Mouse (Mus musculus): ENCODE data around the gene Actn1.

The Actn1 gene

GRCm38 (mm10) chr12:80133011-80133545 lies 127.1 kb downstream of the Actn1 start:
- no peak for DNase-seq

DNA sequence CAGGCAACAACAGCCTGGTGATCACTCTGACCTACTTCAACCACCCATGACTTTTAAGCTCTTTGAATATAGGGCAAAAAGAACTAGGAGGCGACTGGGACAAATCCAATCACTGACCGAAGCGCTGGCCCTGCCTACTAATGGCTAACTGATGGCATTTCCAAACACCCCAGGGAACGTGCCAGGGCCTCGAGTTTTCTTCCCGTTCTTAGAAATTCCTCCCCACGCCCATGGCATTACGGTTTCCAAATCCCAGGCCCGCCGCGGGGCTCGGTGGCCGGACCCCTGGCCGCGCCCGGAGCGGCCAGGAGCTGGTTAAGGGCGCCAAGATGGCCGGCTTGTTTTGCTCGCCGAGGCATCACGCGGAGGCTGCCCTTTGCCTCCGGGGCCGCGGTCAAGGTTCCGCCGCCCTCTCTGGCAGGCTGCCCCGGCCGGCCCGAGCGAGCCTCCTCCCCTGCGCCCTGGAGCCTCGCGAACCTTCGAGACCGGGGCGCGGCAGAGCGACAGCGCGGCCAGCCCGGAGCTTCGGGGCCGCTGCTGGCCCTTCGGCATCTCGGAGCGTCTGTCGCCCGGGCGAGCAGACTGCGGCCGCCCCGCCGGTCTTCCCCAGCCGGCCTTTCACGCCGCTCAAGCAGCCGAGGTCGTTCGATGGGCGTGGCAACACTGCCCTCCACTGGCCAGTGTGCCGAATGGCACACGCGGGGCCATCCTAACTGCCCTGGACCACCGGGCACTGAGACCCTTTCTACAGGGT lies 127.7 kb downstream of the Actn1 start:
- DNase-seq: peak; percentile 72 to 90

GRCm38 (mm10) chr12:80131359-80132249 lies 128.6 kb downstream of the Actn1 start:
- DNase-seq: no peak

DNA sequence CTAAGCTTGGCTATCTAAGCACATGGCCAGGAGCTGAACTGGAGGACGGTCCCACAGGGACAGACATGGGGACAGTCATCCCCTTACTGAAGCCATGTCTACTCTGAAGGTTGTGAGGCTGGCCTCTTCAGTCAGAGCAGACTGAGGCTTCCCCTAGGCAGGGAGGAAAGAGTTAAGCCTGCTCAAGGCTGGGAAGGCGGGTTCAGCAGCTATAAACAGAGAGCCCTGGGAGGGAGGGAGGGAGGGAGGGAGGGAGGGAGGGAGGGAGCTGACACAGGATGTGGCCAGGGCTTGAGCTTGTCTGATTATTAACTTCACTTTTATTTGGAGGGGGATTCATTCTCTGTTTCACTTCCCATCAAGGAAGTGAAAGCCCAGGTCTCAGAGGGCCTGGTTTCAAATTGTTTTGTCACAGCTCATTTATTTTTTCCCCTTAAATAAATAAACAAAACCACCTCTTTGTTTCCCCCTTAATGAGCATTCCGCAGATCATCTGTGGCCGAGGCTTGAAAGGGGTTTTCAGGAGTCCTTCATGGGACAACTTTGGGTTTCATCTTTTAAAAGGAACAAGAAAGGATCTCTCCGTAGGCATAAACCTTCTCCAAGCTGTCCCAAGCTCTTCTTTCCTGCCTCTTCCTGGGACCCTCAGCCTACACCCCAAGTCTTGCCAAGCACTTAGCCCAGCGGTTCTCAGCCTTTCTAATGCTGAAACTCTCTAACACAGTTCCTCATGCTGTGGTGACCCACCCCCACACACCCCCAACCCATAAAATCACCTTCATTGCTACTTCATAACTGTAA lies 129.4 kb downstream of the Actn1 start:
- no peak for DNase-seq

DNA sequence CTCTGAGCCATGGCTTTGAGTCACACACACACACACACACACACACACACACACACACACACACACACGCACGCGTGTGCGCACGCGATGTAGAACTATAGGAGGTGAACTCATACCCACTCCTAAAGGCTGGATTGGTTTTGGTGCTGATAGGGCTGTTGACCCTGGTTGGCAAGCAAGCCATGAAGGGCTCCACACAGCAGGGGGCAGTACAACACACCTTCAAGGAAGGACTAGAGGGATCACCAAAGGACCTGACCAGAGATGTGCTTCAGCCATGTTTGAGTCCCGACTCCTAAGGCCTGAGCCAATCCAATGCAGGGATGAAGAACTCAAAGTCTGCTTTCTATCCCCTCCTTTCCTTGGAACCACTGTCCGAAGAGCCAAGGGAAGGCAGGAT lies 130.6 kb downstream of the Actn1 start:
- no peak for DNase-seq

DNA sequence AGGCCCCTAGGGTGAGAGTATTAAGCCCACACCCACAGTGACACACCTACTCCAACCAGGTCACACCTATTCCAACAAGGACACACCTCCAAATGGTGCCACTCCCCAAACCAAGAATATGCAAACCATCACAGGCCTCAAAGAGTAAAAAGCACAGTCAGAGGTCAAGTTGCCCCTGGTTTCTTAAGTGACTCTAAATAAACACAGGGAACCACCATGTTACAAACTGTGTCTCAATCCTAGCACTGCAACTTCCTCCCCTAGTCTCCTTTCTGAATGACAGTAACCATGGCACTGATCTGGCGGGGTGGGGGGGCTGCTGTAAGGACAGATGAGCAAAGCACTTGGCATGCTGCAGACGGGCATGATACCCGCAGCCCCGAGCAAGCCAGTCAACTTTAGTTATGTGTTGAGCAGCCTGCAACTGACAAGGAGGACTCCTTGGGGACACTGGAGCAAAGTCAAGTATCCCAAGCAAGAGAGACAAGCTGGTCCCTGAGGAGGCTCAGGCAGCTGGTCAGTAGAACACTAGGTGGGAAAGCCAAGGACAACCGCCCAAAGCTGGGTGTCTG lies 132.9 kb downstream of the Actn1 start:
- DNase-seq: no peak

- DNase-seq: no peak
Measured at GRCm38 (mm10) chr12:80125316-80125715, 134.9 kb downstream of the Actn1 start.

DNA sequence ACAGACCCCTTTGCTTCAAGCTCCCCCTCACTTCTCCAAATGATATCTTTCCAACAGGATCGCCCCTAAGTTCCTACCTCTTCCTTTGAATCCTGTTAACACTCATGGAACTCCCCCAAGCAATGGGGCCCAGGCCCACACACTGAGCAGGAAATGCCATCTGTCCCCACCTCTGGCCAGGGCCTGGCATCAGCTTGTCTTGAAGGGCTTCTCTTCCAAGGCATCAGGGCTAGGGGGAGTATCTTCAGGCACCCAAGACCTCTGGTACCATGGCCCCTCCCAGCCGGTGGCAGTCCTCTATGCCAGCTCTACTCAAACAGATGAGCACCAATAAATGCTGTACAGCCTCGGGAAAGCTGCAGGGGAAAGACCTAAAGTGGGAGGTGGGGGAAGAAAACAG lies 135.4 kb downstream of the Actn1 start:
- DNase-seq: no peak

DNA sequence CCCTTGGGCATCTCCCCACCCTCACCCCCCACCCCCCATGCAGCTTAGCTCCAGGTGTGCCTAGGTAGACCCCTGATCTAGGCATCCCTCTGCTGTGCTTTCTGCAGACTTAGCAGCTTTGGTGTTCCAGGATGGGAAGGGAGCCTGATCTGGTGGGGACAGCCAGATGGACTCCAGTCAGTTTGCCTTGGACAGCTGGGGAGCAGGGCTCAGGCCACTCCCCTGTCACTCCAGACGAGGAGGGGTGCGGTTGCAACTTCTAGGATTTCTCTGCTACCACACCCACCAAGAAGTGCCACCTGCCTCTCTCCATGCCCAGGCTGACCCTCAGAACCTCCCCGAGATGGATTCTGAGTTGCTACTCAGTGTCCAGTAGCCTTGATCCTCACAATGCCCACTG lies 136.0 kb downstream of the Actn1 start:
- DNase-seq: no peak

DNA sequence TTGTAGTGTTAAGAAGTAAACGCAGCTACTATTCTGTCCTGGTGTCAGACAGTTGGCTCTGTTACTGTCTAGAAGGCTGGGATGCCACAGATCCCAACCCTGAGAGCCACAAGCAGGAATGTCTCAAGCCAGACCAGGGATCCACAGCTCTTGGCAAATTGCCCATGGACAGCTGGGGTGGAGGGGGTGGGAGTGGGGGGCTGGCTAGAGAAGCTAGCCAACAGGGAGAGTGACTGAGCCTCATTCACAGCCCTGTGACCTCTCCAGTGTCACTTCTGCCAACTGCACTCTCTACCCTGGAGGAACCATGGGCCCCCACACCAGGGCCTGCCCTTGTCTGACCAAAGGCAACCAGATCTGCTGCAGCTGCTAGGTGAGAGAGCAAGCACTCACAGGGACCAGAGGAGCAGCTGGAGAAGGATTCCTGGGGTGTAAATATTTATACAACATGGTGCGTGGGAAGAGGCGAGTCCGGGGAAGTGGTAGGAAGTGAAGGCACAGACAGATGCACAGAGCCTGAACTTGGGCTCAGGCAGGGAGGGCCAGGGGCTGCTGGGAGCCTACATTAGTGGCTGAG lies 136.9 kb downstream of the Actn1 start:
- DNase-seq: no peak

DNA sequence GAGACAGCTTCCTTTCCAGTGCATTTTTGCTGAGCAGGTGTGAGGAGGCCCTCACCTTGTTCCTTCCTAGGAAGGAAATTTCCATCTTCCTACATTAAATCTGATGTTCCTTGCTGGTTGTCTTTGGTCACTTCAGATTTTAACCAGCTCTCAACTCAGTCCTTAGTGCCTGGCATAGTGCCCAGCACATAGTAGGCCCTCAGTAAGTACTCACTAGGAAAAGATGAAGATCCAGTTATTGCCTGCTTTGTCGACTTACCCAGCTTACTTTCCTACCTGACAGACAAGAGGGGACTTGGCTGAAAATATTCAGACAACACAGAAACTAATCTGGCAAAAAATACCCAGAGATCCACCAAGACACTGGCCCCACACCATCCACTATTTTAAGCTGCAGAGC lies 138.7 kb downstream of the Actn1 start:
- no peak for DNase-seq

- no peak for DNase-seq
Measured at GRCm38 (mm10) chr12:80118588-80118987, 141.6 kb downstream of the Actn1 start.
